Mouse (Mus musculus) ES-E14 (cell line): ENCODE results near the gene Gin1.

Experiments used
- CHD2 ChIP-seq: IDR thresholded peaks from 2 replicates; pipeline ENCODE4 v1.6.1; 2014; ENCODE audit warnings: mild to moderate bottlenecking, low read depth, low read length, inconsistent platforms
- HCFC1 ChIP-seq: IDR thresholded peaks from 2 replicates; pipeline ENCODE4 v1.6.1; 2012; ENCODE audit warnings: low read length, inconsistent platforms, borderline replicate concordance; ENCODE audit not compliant: insufficient read depth
- ZNF384 ChIP-seq: IDR thresholded peaks from 2 replicates; pipeline ENCODE4 v1.6.1; 2012; ENCODE audit warnings: low read depth, low read length, inconsistent platforms

GRCm38 (mm10) chr1:97726730-97727129, 43.2 kb upstream of the Gin1 start:
- TF ChIP-seq ZNF384 (no peak), HCFC1 (no peak), CHD2 (no peak)
